Mouse (Mus musculus) liver, embryonic 14.5 days (tissue): ENCODE results near the gene Gm44596. TPM values are rescaled to one million over a fixed set of nuclear protein-coding genes. Genes with fewer than 3 reads are reported as not detected.

Experiments
- ATAC-seq: fragments of 200-750 bp; cut with Nextera tagmentation; 2 replicates; pipeline ENCODE4 v1.8.0; 2017; ENCODE audit warnings: moderate number of reproducible peaks, mild to moderate bottlenecking, moderate library complexity; ENCODE audit not compliant: insufficient read depth
- DNase-seq, 3 experiments: peaks; one replicate each; pipeline ENCODE4 v3.0.0-alpha.2; 2012 to 2013; ENCODE audit warnings: low read depth in 3 of 3, low spot score in 3 of 3
- H3K27ac ChIP-seq: fragments of 300-500 bp; sonication (generic); 2 replicates; pipeline ENCODE4 v1.5.1; 2014; ENCODE audit warnings: moderate library complexity, mild to moderate bottlenecking, control low read depth, inconsistent platforms
- H3K27me3 ChIP-seq: fragments of 300-500 bp; sonication (generic); 2 replicates; pipeline ENCODE4 v1.6.1; 2014; ENCODE audit warnings: mild to moderate bottlenecking, low read length, moderate library complexity; ENCODE audit not compliant: control insufficient read depth, insufficient read depth
- H3K36me3 ChIP-seq: fragments of 300-500 bp; sonication (generic); replicated peaks from 2 replicates; pipeline ENCODE4 v1.6.1; 2014; ENCODE audit warnings: low read depth; ENCODE audit not compliant: control insufficient read depth, insufficient read depth
- H3K4me1 ChIP-seq, 2 experiments: fragments of 200-500 bp in 1 of 2; fragments of 300-500 bp in 1 of 2; sonication (generic) in 1 of 2; replicated peaks; 2 replicates each; pipeline ENCODE4 v1.6.1; 2012 to 2014; ENCODE audit warnings: antibody characterized with exemption in 1 of 2, inconsistent platforms in 1 of 2, low read length in 1 of 2; ENCODE audit not compliant: control insufficient read depth in 2 of 2, insufficient read depth in 2 of 2
- H3K4me2 ChIP-seq: fragments of 300-500 bp; sonication (generic); 2 replicates; pipeline ENCODE4 v1.6.1; 2014; ENCODE audit warnings: low read depth, mild to moderate bottlenecking, control low read depth, moderate library complexity
- H3K4me3 ChIP-seq, 2 experiments: fragments of 200-500 bp in 1 of 2; fragments of 300-500 bp in 1 of 2; sonication (generic) in 1 of 2; 2 replicates each; pipeline ENCODE4 v1.5.1; 2012 to 2014; ENCODE audit warnings: low read depth in 2 of 2, low read length in 2 of 2, mild to moderate bottlenecking in 2 of 2, control low read depth in 1 of 2, inconsistent platforms in 1 of 2, moderate library complexity in 1 of 2; ENCODE audit not compliant: insufficient read depth in 1 of 2
- H3K9ac ChIP-seq: fragments of 300-500 bp; sonication (generic); replicated peaks from 2 replicates; pipeline ENCODE4 v1.6.1; 2014; ENCODE audit warnings: mild to moderate bottlenecking, control low read depth, moderate library complexity
- H3K9me3 ChIP-seq: fragments of 300-500 bp; sonication (generic); 2 replicates; pipeline ENCODE4 v1.6.1; 2016; ENCODE audit warnings: low read length, mixed read lengths; ENCODE audit not compliant: control insufficient read depth
- CTCF ChIP-seq: IDR thresholded peaks from 2 replicates; pipeline ENCODE4 v1.5.1; 2016; ENCODE audit warnings: antibody characterized with exemption, low read depth, control low read depth
- EP300 ChIP-seq: IDR thresholded peaks from 2 replicates; pipeline ENCODE4 v1.6.1; 2016; ENCODE audit warnings: antibody characterized with exemption, low read depth
- WGBS: fragments of 180-500 bp; shearing (Covaris S2); extraction: QIAGEN DNeasy Blood & Tissue Kit; methylation state at CpG from one replicate; pipeline ENCODE4 v1.1.7; 2014; ENCODE audit not compliant: insufficient replicate concordance; 5-methylcytosine and 5-hydroxymethylcytosine counted together
- polyA plus RNA-seq, 2 experiments: library from polyadenylated mRNA; depleted of rRNA in 1 of 2; stranded (reverse) in 1 of 2; unstranded in 1 of 2; fragments of >200 nt; fragmentation: Nextera tagmentation in 1 of 2; extraction: Ambion mirVana in 1 of 2; gene quantifications; 2 replicates each; pipeline versions ENCODE4 v1.2.1 to v1.2.3; 2012 to 2014

The Gm44596 gene
- polyA plus RNA-seq, 2 experiments = not detected

- ATAC-seq (no peak), DNase-seq (no peak)
- Histone ChIP-seq H3K9me3 (no peaks in the 10 kb centered on the region), H3K36me3 (peaks cover 58% of the 10 kb centered on the region), H3K27ac (no peak overlapping the region), H3K27me3 (no peaks in the 10 kb centered on the region), H3K4me2 (no peak overlapping the region), H3K9ac (no peak overlapping the region), H3K4me1 (peaks cover 10 to 13% of the 10 kb centered on the region in 2 experiments; a peak in 3 of 4 replicates), H3K4me3 (no peak overlapping the region)
- TF ChIP-seq EP300 = no peak
- TF ChIP-seq CTCF = no peak
- 83% methylated on average over 13 of the region's 13 CpGs for WGBS
Measured at GRCm38 (mm10) chr6:128433566-128433965, 58.3 kb downstream of the Gm44596 start.

- H3K36me3 ChIP-seq = peaks cover 48% of the 10 kb centered on the region
- H3K4me2 ChIP-seq = no peak overlapping the region
- peaks cover 18 to 20% of the 10 kb centered on the region in 2 experiments; a peak in 3 of 4 replicates for H3K4me1 ChIP-seq
Measured at GRCm38 (mm10) chr6:128435474-128435873, 60.2 kb downstream of the Gm44596 start.

GRCm38 (mm10) chr6:128436356-128437005 is 61.2 kb downstream of the Gm44596 start:
- TF ChIP-seq CTCF (no peak), EP300 (no peak)
- no peak overlapping the region for H3K27ac ChIP-seq
- 74% methylated on average over 8 of the region's 8 CpGs for WGBS
- peaks cover 41% of the 10 kb centered on the region for H3K36me3 ChIP-seq
- peak overlapping the region in 1 of 2 experiments; percentile 95; a peak in 2 of 4 replicates for H3K4me3 ChIP-seq
- H3K4me1 ChIP-seq = peaks cover 18 to 21% of the 10 kb centered on the region in 2 experiments; a peak in 3 of 4 replicates
- no peak overlapping the region for H3K9ac ChIP-seq
- no peaks in the 10 kb centered on the region for H3K9me3 ChIP-seq
- H3K4me2 ChIP-seq = peak overlapping the region; percentile 99
- no peak for DNase-seq
- H3K27me3 ChIP-seq = no peaks in the 10 kb centered on the region
- ATAC-seq = no peak

More at GRCm38 (mm10) chr6:128435474-128435873, 60.2 kb downstream of the Gm44596 start:
- TF ChIP-seq EP300 = no peak
- no peak for TF ChIP-seq CTCF
- DNase-seq = no peak
- Histone ChIP-seq H3K27ac (no peak overlapping the region), H3K9me3 (no peaks in the 10 kb centered on the region), H3K9ac (no peak overlapping the region), H3K27me3 (no peaks in the 10 kb centered on the region), H3K4me3 (no peak overlapping the region)
- WGBS = 45% methylated on average over 5 of the region's 5 CpGs
- ATAC-seq = no peak

GRCm38 (mm10) chr6:128437288-128437687 is 62.0 kb downstream of the Gm44596 start:
- ATAC-seq (no peak), DNase-seq (no peak)
- under 1% methylated on average over 10 of the region's 10 CpGs for WGBS
- no peak for TF ChIP-seq CTCF
- no peak for TF ChIP-seq EP300
- Histone ChIP-seq H3K9ac (peak overlapping the region; percentile 91), H3K4me2 (peak overlapping the region; percentile 99), H3K36me3 (peaks cover 33% of the 10 kb centered on the region), H3K9me3 (no peaks in the 10 kb centered on the region), H3K4me3 (peak overlapping the region; percentile 70 to 95), H3K4me1 (peaks cover 18 to 21% of the 10 kb centered on the region in 2 experiments; a peak in 3 of 4 replicates), H3K27me3 (no peaks in the 10 kb centered on the region), H3K27ac (peak overlapping the region; percentile 65)

GRCm38 (mm10) chr6:128437731-128438316 is 62.5 kb downstream of the Gm44596 start:
- peaks cover 18 to 21% of the 10 kb centered on the region in 2 experiments; a peak in 3 of 4 replicates for H3K4me1 ChIP-seq
- peak; percentile 73 for ATAC-seq

More at GRCm38 (mm10) chr6:128437731-128438316, 62.5 kb downstream of the Gm44596 start:
- under 1% methylated on average over 47 of the region's 52 CpGs for WGBS
- Histone ChIP-seq H3K27me3 (no peaks in the 10 kb centered on the region), H3K9ac (peak overlapping the region; percentile 91), H3K9me3 (no peaks in the 10 kb centered on the region), H3K4me2 (peak overlapping the region; percentile 99), H3K36me3 (peaks cover 28% of the 10 kb centered on the region), H3K27ac (peak overlapping the region; percentile 65), H3K4me3 (peak overlapping the region; percentile 70 to 95)
- TF ChIP-seq CTCF = no peak
- TF ChIP-seq EP300 = no peak
- peak in 1 of 3 experiments; percentile 40 for DNase-seq
